Comparison of ENCODE assay signal across 9 mouse cellular contexts in the genomic region with DNA sequence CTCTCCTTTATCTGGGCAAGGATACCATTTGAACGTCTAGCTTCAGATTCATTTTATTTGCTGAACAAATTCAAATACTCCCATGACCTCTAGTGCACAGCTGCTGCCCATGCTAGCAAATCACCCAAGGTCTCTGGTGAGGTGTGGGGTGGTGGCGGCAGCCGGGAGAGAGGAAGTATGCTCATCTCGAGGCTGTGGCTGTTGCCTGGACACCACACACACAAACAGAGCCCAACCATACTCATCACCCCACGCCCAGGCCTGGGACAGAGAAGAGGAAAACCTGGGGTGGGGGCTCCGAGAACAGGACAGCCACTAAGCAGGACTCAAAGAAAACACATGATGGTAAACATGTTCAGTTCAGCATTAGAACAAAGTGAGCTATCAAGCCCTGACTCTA. TPM values are rescaled to one million over a fixed set of nuclear protein-coding genes. Genes with fewer than 3 reads are reported as not detected.
DNase-seq lines count a peak whose midpoint lies in the region; ATAC-seq and TF ChIP-seq lines count a peak whose summit lies in the region.
"Had no signal": no experiment of that assay in that cellular context is flagged by ENCODE, and none has a peak within 500 bp of the region (broad histone marks: within the 10 kb centered on the region; RNA-seq: fewer than 3 reads in every experiment).

No protein-coding gene starts in this region.

- H3K4me1 ChIP-seq in heart, embryonic 11.5 days (ENCODE audit: control insufficient read depth, insufficient read depth, low read length), result peaks cover 10% of the 10 kb centered on the region
- peaks cover 0 to 20% of the 10 kb centered on the region in 2 experiments; a peak in 2 of 4 replicates for H3K4me1 ChIP-seq in liver, embryonic 14.5 days (replicated peaks; ENCODE audit: control insufficient read depth in 2 of 2, insufficient read depth in 2 of 2, low read length in 1 of 2)
- peaks cover 22% of the 10 kb centered on the region for H3K4me1 ChIP-seq in spleen, adult 2 months (ENCODE audit: control insufficient read depth, insufficient read depth, insufficient read length)
- no peaks in the 10 kb centered on the region for H3K4me1 ChIP-seq in midbrain, postnatal 0 days (ENCODE audit: insufficient read depth, low read length)
- no peaks in the 10 kb centered on the region for H3K4me1 ChIP-seq in forebrain, embryonic 10.5 days

- DNase-seq in ovary, postnatal 36 days (ENCODE audit: low spot score), result peak; percentile 36
- DNase-seq in ovary, postnatal 10 days (ENCODE audit: low spot score), result no peak
- no peak for DNase-seq in liver, embryonic 14.5 days (ENCODE audit: low read depth in 3 of 3, low spot score in 3 of 3)
- peak; percentile 41 to 59 for DNase-seq in spleen, adult 2 months (ENCODE audit: low read depth in 1 of 2, low spot score in 2 of 2)
- DNase-seq in layer of hippocampus, adult 8-10 months (ENCODE audit: low spot score in 2 of 2), result no peak
- DNase-seq in midbrain, postnatal 0 days (ENCODE audit: low spot score), result no peak
- no peak for DNase-seq in forebrain, embryonic 10.5 days (ENCODE audit: extremely low spot score, low spot score)

- H3K36me3 ChIP-seq in heart, embryonic 11.5 days (ENCODE audit: control insufficient read depth, insufficient read depth, low read length), result peaks cover 23% of the 10 kb centered on the region
- peaks cover 42% of the 10 kb centered on the region for H3K36me3 ChIP-seq in liver, embryonic 14.5 days (replicated peaks; ENCODE audit: control insufficient read depth, insufficient read depth, low read depth)
- H3K36me3 ChIP-seq in spleen, adult 2 months (ENCODE audit: control insufficient read depth, insufficient read depth, low read length), result peaks cover 32% of the 10 kb centered on the region
- peaks cover 32% of the 10 kb centered on the region for H3K36me3 ChIP-seq in midbrain, postnatal 0 days (ENCODE audit: insufficient read depth, low read length)
- H3K36me3 ChIP-seq in forebrain, embryonic 10.5 days (replicated peaks), result peaks cover 64% of the 10 kb centered on the region

- 36% methylated on average over 6 of the region's 6 CpGs for WGBS in heart, embryonic 11.5 days (ENCODE audit: insufficient replicate concordance)
- WGBS in liver, embryonic 14.5 days (ENCODE audit: insufficient replicate concordance), result 45% methylated on average over 6 of the region's 6 CpGs
- WGBS in spleen, adult 2 months, result 22% methylated on average over 6 of the region's 6 CpGs
- 80% methylated on average over 6 of the region's 6 CpGs for WGBS in midbrain, postnatal 0 days
- 83% methylated on average over 6 of the region's 6 CpGs for WGBS in forebrain, embryonic 10.5 days

- peak; percentile 46; the same call in 1 of the 2 replicates for ATAC-seq in heart, embryonic 11.5 days (replicated peaks; ENCODE audit: insufficient number of reproducible peaks, low FRiP score, low TSS enrichment)
- ATAC-seq in liver, embryonic 14.5 days (ENCODE audit: insufficient read depth), result peak; percentile 24; the same call in 1 of the 2 replicates
- no peak for ATAC-seq in midbrain, postnatal 0 days (ENCODE audit: low FRiP score)

- TF ChIP-seq POLR2A in spleen, adult 2 months (IDR thresholded peaks at IDR 0.05; ENCODE audit: low read depth, low read length), result no peak

- no peak overlapping the region for H3K27ac ChIP-seq in heart, embryonic 11.5 days (ENCODE audit: low read depth, low read length)
- no peak overlapping the region for H3K27ac ChIP-seq in liver, embryonic 14.5 days
- no peak overlapping the region for H3K27ac ChIP-seq in spleen, adult 2 months (ENCODE audit: insufficient read depth, low read length)
- H3K27ac ChIP-seq in midbrain, postnatal 0 days (ENCODE audit: low read depth, low read length), result no peak overlapping the region
- no peak overlapping the region for H3K27ac ChIP-seq in forebrain, embryonic 10.5 days

- no peak overlapping the region for H3K9ac ChIP-seq in heart, embryonic 11.5 days (ENCODE audit: low read depth, low read length)
- no peak overlapping the region for H3K9ac ChIP-seq in liver, embryonic 14.5 days (replicated peaks)
- no peak overlapping the region for H3K9ac ChIP-seq in midbrain, postnatal 0 days (replicated peaks; ENCODE audit: low read length, poor library complexity, severe bottlenecking)

- no peak overlapping the region for H3K4me3 ChIP-seq in heart, embryonic 11.5 days (ENCODE audit: low read depth, low read length)
- H3K4me3 ChIP-seq in liver, embryonic 14.5 days (ENCODE audit: insufficient read depth in 1 of 2, low read depth in 2 of 2, low read length in 2 of 2), result no peak overlapping the region
- H3K4me3 ChIP-seq in spleen, adult 2 months (ENCODE audit: extremely low read depth, insufficient read depth, insufficient read length), result no peak overlapping the region
- no peak overlapping the region for H3K4me3 ChIP-seq in midbrain, postnatal 0 days (ENCODE audit: low read depth, low read length)
- no peak overlapping the region for H3K4me3 ChIP-seq in forebrain, embryonic 10.5 days

- TF ChIP-seq CTCF in liver, embryonic 14.5 days (IDR thresholded peaks at IDR 0.05; ENCODE audit: low read depth), result no peak
- TF ChIP-seq CTCF in spleen, adult 2 months (IDR thresholded peaks at IDR 0.05; ENCODE audit: extremely low read depth, insufficient read depth, insufficient read length, insufficient replicate concordance), result no peak
- no peak for TF ChIP-seq CTCF in midbrain, postnatal 0 days (IDR thresholded peaks at IDR 0.05)

- H3K27me3 ChIP-seq in heart, embryonic 11.5 days (ENCODE audit: control insufficient read depth, insufficient read depth, low read length), result no peaks in the 10 kb centered on the region
- no peaks in the 10 kb centered on the region for H3K27me3 ChIP-seq in liver, embryonic 14.5 days (ENCODE audit: control insufficient read depth, insufficient read depth, low read length)
- H3K27me3 ChIP-seq in spleen, adult 2 months (ENCODE audit: control insufficient read depth, insufficient read depth, low read length), result no peaks in the 10 kb centered on the region
- H3K27me3 ChIP-seq in midbrain, postnatal 0 days (ENCODE audit: insufficient read depth, low read length), result no peaks in the 10 kb centered on the region
- no peaks in the 10 kb centered on the region for H3K27me3 ChIP-seq in forebrain, embryonic 10.5 days (ENCODE audit: poor library complexity, severe bottlenecking)

- H3K4me2 ChIP-seq in heart, embryonic 11.5 days, result no peak overlapping the region
- no peak overlapping the region for H3K4me2 ChIP-seq in liver, embryonic 14.5 days (ENCODE audit: low read depth)
- H3K4me2 ChIP-seq in midbrain, postnatal 0 days (ENCODE audit: low read depth, low read length, poor library complexity, severe bottlenecking), result no peak overlapping the region

- TF ChIP-seq EP300 in liver, embryonic 14.5 days (IDR thresholded peaks at IDR 0.05; ENCODE audit: low read depth), result no peak

- no peaks in the 10 kb centered on the region for H3K9me3 ChIP-seq in heart, embryonic 11.5 days (replicated peaks; ENCODE audit: control insufficient read depth, low read length)
- no peaks in the 10 kb centered on the region for H3K9me3 ChIP-seq in liver, embryonic 14.5 days (ENCODE audit: control insufficient read depth, low read length)
- H3K9me3 ChIP-seq in midbrain, postnatal 0 days (ENCODE audit: low read length), result no peaks in the 10 kb centered on the region
- no peaks in the 10 kb centered on the region for H3K9me3 ChIP-seq in forebrain, embryonic 10.5 days

RNA-seq across cellular contexts. Expression of a gene that starts 11.5 kb away (rescaled TPM):
- polyA plus RNA-seq in heart, embryonic 11.5 days (2014; fragmentation: Nextera tagmentation; extraction: Ambion mirVana), result 3.2 and 7.0 TPM in 2 replicates
- 30.8 and 33.6 TPM in 2 replicates for polyA plus RNA-seq in liver, embryonic 14.5 days (2012; rRNA removed)
- polyA plus RNA-seq in liver, embryonic 14.5 days (2014; fragmentation: Nextera tagmentation; extraction: Ambion mirVana), result 4.3 and 5.1 TPM in 2 replicates
- polyA plus RNA-seq in spleen, adult 2 months (2012; rRNA removed), result 136 and 159 TPM in 2 replicates
- 100 to 1,000 TPM; 130 to 139 (median 134) TPM for total RNA-seq in layer of hippocampus, adult 8-10 months (2022)
- 103 and 131 TPM in 2 replicates for total RNA-seq in midbrain, postnatal 0 days (2014; rRNA removed)
- 7.7 and 10.1 TPM in 2 replicates for polyA plus RNA-seq in midbrain, postnatal 0 days (2015; fragmentation: Nextera tagmentation; extraction: Ambion mirVana)
- 8.0 and 9.2 TPM in 2 replicates for polyA plus RNA-seq in forebrain, embryonic 10.5 days (2016; fragmentation: Nextera tagmentation; extraction: Ambion mirVana)

RNA-seq across cellular contexts. Expression of a gene that starts 16.1 kb away (rescaled TPM):
- 3.8 and 4.6 TPM in 2 replicates for polyA plus RNA-seq in heart, embryonic 11.5 days (2014; fragmentation: Nextera tagmentation; extraction: Ambion mirVana)
- polyA plus RNA-seq in liver, embryonic 14.5 days (2012; rRNA removed), result 36.4 and 51.0 TPM in 2 replicates
- polyA plus RNA-seq in liver, embryonic 14.5 days (2014; fragmentation: Nextera tagmentation; extraction: Ambion mirVana), result 30.5 and 32.9 TPM in 2 replicates
- 31.9 and 32.7 TPM in 2 replicates for polyA plus RNA-seq in spleen, adult 2 months (2012; rRNA removed)
- total RNA-seq in layer of hippocampus, adult 8-10 months (2022), result 10 to 100 TPM; 15.4 to 27.0 (median 20.7) TPM
- 12.4 and 17.4 TPM in 2 replicates for total RNA-seq in midbrain, postnatal 0 days (2014; rRNA removed)
- 0.76 and 1.00 TPM in 2 replicates for polyA plus RNA-seq in midbrain, postnatal 0 days (2015; fragmentation: Nextera tagmentation; extraction: Ambion mirVana)
- 1.6 and 2.1 TPM in 2 replicates for polyA plus RNA-seq in forebrain, embryonic 10.5 days (2016; fragmentation: Nextera tagmentation; extraction: Ambion mirVana)

RNA-seq across cellular contexts. Expression of a gene that starts 37.6 kb away (rescaled TPM):
- 81.5 and 83.7 TPM in 2 replicates for polyA plus RNA-seq in heart, embryonic 11.5 days (2014; fragmentation: Nextera tagmentation; extraction: Ambion mirVana)
- polyA plus RNA-seq in liver, embryonic 14.5 days (2012; rRNA removed), result 28.2 and 38.5 TPM in 2 replicates
- 56.7 and 60.6 TPM in 2 replicates for polyA plus RNA-seq in liver, embryonic 14.5 days (2014; fragmentation: Nextera tagmentation; extraction: Ambion mirVana)
- 32.2 and 37.3 TPM in 2 replicates for polyA plus RNA-seq in spleen, adult 2 months (2012; rRNA removed)
- total RNA-seq in layer of hippocampus, adult 8-10 months (2022), result 10 to 100 TPM; 76.4 to 91.2 (median 84.1) TPM
- 247 TPM in 2 replicates for total RNA-seq in midbrain, postnatal 0 days (2014; rRNA removed)
- polyA plus RNA-seq in midbrain, postnatal 0 days (2015; fragmentation: Nextera tagmentation; extraction: Ambion mirVana), result 193 and 199 TPM in 2 replicates
- 135 and 137 TPM in 2 replicates for polyA plus RNA-seq in forebrain, embryonic 10.5 days (2016; fragmentation: Nextera tagmentation; extraction: Ambion mirVana)

RNA-seq across cellular contexts. Expression of a gene that starts 43.1 kb away (rescaled TPM):
- 1.7 TPM in 2 replicates for polyA plus RNA-seq in heart, embryonic 11.5 days (2014; fragmentation: Nextera tagmentation; extraction: Ambion mirVana)
- 0.39 and 0.54 TPM in 2 replicates for polyA plus RNA-seq in liver, embryonic 14.5 days (2012; rRNA removed)
- polyA plus RNA-seq in liver, embryonic 14.5 days (2014; fragmentation: Nextera tagmentation; extraction: Ambion mirVana), result not detected in 2 replicates
- 0.84 and 1.3 TPM in 2 replicates for polyA plus RNA-seq in spleen, adult 2 months (2012; rRNA removed)
- 100 to 1,000 TPM; 314 to 327 (median 325) TPM for total RNA-seq in layer of hippocampus, adult 8-10 months (2022)
- total RNA-seq in midbrain, postnatal 0 days (2014; rRNA removed), result 202 and 226 TPM in 2 replicates
- 6.9 and 7.2 TPM in 2 replicates for polyA plus RNA-seq in midbrain, postnatal 0 days (2015; fragmentation: Nextera tagmentation; extraction: Ambion mirVana)
- 2.2 TPM in 2 replicates for polyA plus RNA-seq in forebrain, embryonic 10.5 days (2016; fragmentation: Nextera tagmentation; extraction: Ambion mirVana)

RNA-seq across cellular contexts. Expression of a gene that starts 43.5 kb away (rescaled TPM):
- polyA plus RNA-seq in heart, embryonic 11.5 days (2014; fragmentation: Nextera tagmentation; extraction: Ambion mirVana), result not detected in 2 replicates
- polyA plus RNA-seq in liver, embryonic 14.5 days (2012; rRNA removed), result not detected in 2 replicates
- polyA plus RNA-seq in liver, embryonic 14.5 days (2014; fragmentation: Nextera tagmentation; extraction: Ambion mirVana), result not detected in 2 replicates
- 0.07 and 0.11 TPM in 2 replicates for polyA plus RNA-seq in spleen, adult 2 months (2012; rRNA removed)
- total RNA-seq in layer of hippocampus, adult 8-10 months (2022), result under 1 TPM; 0.59 to 0.85 (median 0.67) TPM
- 2.4 and 3.6 TPM in 2 replicates for total RNA-seq in midbrain, postnatal 0 days (2014; rRNA removed)
- 1.1 and 1.3 TPM in 2 replicates for polyA plus RNA-seq in midbrain, postnatal 0 days (2015; fragmentation: Nextera tagmentation; extraction: Ambion mirVana)
- polyA plus RNA-seq in forebrain, embryonic 10.5 days (2016; fragmentation: Nextera tagmentation; extraction: Ambion mirVana), result 0.06 TPM in 1 of 2 replicates, not detected in the other
- total RNA-seq: gastrocnemius, adult 8-10 months had no signal

Comparison
In these comparisons a context has a peak if more than half of its experiments do, and no peak if none do; other contexts are left out.
1. DNase-seq: peak in ovary, postnatal 36 days (single experiment) and spleen, adult 2 months (2 of 2); none in ovary, postnatal 10 days (single experiment), liver, embryonic 14.5 days (0 of 3), layer of hippocampus, adult 8-10 months (0 of 2), midbrain, postnatal 0 days (single experiment) and forebrain, embryonic 10.5 days (single experiment).